Comparison of ENCODE assay signal across 10 mouse cellular contexts in genomic region chr12:86858983-86859872, GRCm38 (mm10). TPM values are rescaled to one million over a fixed set of nuclear protein-coding genes. Genes with fewer than 3 reads are reported as not detected.
A peak's percentile ranks its signal among the peaks of the same experiment; 100 is the strongest.
DNase-seq lines count a peak whose midpoint lies in the region; ATAC-seq lines count a peak whose summit lies in the region.
"Had no signal": no experiment of that assay in that cellular context is flagged by ENCODE, and none has a peak within 500 bp of the region (broad histone marks: within the 10 kb centered on the region; RNA-seq: fewer than 3 reads in every experiment).

No protein-coding gene starts in this region.

- H3K9ac ChIP-seq in lung, embryonic 15.5 days, result no peak overlapping the region

- WGBS in heart, embryonic 10.5 days, result 74% methylated on average over 6 of the region's 6 CpGs
- WGBS in lung, embryonic 15.5 days, result 62% methylated on average over 6 of the region's 6 CpGs

- H3K27me3 ChIP-seq in heart, embryonic 10.5 days (ENCODE audit: insufficient read depth, poor library complexity, severe bottlenecking), result no peaks in the 10 kb centered on the region
- no peaks in the 10 kb centered on the region for H3K27me3 ChIP-seq in lung, embryonic 15.5 days
- H3K27me3 ChIP-seq: embryonic facial prominence, embryonic 12.5 days had no signal

- H3K27ac ChIP-seq in heart, embryonic 10.5 days, result peak overlapping the region; percentile 65
- H3K27ac ChIP-seq in lung, embryonic 15.5 days, result peak overlapping the region; percentile 67
- H3K27ac ChIP-seq: embryonic facial prominence, embryonic 12.5 days had no signal

- H3K36me3 ChIP-seq in heart, embryonic 10.5 days, result no peaks in the 10 kb centered on the region
- H3K36me3 ChIP-seq in lung, embryonic 15.5 days, result no peaks in the 10 kb centered on the region
- H3K36me3 ChIP-seq: embryonic facial prominence, embryonic 12.5 days; G1E had no signal

- H3K4me3 ChIP-seq in heart, embryonic 10.5 days, result no peak overlapping the region
- no peak overlapping the region for H3K4me3 ChIP-seq in lung, embryonic 15.5 days
- H3K4me3 ChIP-seq: embryonic facial prominence, embryonic 12.5 days had no signal

- no peak for ATAC-seq in lung, embryonic 15.5 days (ENCODE audit: borderline replicate concordance, extremely low read depth, low FRiP score, low TSS enrichment)
- no peak for ATAC-seq in erythroblast, adult 5-6 weeks (replicated peaks; ENCODE audit: low FRiP score, poor library complexity, severe bottlenecking)
- ATAC-seq in erythroid progenitor cell, adult 5-6 weeks (replicated peaks; ENCODE audit: low FRiP score, poor library complexity, severe bottlenecking), result no peak

- H3K4me1 ChIP-seq in heart, embryonic 10.5 days, result peaks cover 49% of the 10 kb centered on the region
- H3K4me1 ChIP-seq in lung, embryonic 15.5 days, result peaks cover 37% of the 10 kb centered on the region

- no peaks in the 10 kb centered on the region for H3K9me3 ChIP-seq in heart, embryonic 10.5 days
- no peaks in the 10 kb centered on the region for H3K9me3 ChIP-seq in lung, embryonic 15.5 days
- H3K9me3 ChIP-seq: embryonic facial prominence, embryonic 12.5 days; G1E had no signal

- DNase-seq in heart, embryonic 10.5 days (ENCODE audit: low spot score), result no peak
- no peak for DNase-seq in heart, postnatal 36 days
- DNase-seq in 3T3-L1 (ENCODE audit: low read depth, low spot score), result peak; percentile 30
- peak; percentile 81 for DNase-seq in fat pad, adult 2 months (ENCODE audit: extremely low read depth, low read depth, low spot score)
- no peak for DNase-seq in adrenal gland, postnatal 25 days

- H3K4me2 ChIP-seq in lung, embryonic 15.5 days, result no peak overlapping the region
- H3K4me2 ChIP-seq: embryonic facial prominence, embryonic 12.5 days had no signal

- intact Hi-C loops in heart, postnatal 36 days (cut with DNase I), result no loop called here

RNA-seq across cellular contexts. Expression of gene Irf2bpl, which starts 25.4 kb away (rescaled TPM):
- polyA plus RNA-seq in heart, embryonic 10.5 days (2016; fragmentation: Nextera tagmentation; extraction: Ambion mirVana), result 28.7 and 35.3 TPM in 2 replicates
- 10 to 100 TPM; 36.1 to 37.0 TPM for total RNA-seq in heart, postnatal 36 days (2021)
- 49.4 and 50.0 TPM in 2 replicates for polyA plus RNA-seq in lung, embryonic 15.5 days (2015; fragmentation: Nextera tagmentation; extraction: Ambion mirVana)
- total RNA-seq in erythroblast, adult 5-6 weeks (2015; ENCODE audit: low replicate concordance), result 0.21 and 0.77 TPM in 2 replicates
- 0.42 TPM in 1 of 2 replicates, not detected in the other for total RNA-seq in erythroblast, adult 5-6 weeks (2017; ENCODE audit: low replicate concordance)
- 0.72 and 2.5 TPM in 2 replicates for total RNA-seq in erythroid progenitor cell, adult 5-6 weeks (2015; ENCODE audit: low replicate concordance)
- 0.53 and 1.5 TPM in 2 replicates for total RNA-seq in erythroid progenitor cell, adult 5-6 weeks (2017; ENCODE audit: low replicate concordance)
- total RNA-seq in adrenal gland, postnatal 25 days (2021), result 65.4 and 74.6 TPM in 2 replicates

Comparison
In these comparisons a context has a peak if more than half of its experiments do, and no peak if none do; other contexts are left out.
1. DNase-seq: peak in 3T3-L1 (single experiment) and fat pad, adult 2 months (single experiment); none in heart, embryonic 10.5 days (single experiment), heart, postnatal 36 days (0 of 2) and adrenal gland, postnatal 25 days (single experiment).
2. RNA of gene Irf2bpl, which starts 25.4 kb away (total RNA-seq): 65.4 to 74.6 TPM in adrenal gland, postnatal 25 days and 36.1 to 37.0 TPM in heart, postnatal 36 days; 0.53 to 2.5 TPM in erythroid progenitor cell, adult 5-6 weeks and 0.21 to 0.77 TPM in erythroblast, adult 5-6 weeks; every median in the first group is over 10 times any median in the second.